Mouse (Mus musculus) gastrocnemius, postnatal 4 days (tissue): ENCODE data around the gene Adamtsl1. TPM values are rescaled to one million over a fixed set of nuclear protein-coding genes. Genes with fewer than 3 reads are reported as not detected.

Experiments used
- DNase-seq, 2 experiments: peaks; one replicate each; pipeline ENCODE4 v3.0.0; 2021 to 2022; ENCODE audit warnings: low spot score in 2 of 2, mixed read lengths in 2 of 2
- total RNA-seq, 2 experiments: library from RNA; stranded (reverse); gene quantifications; 2 replicates each; pipeline ENCODE4 v1.2.3; 2021

Gene Adamtsl1
- total RNA-seq, 2 experiments from 2014 or later, result 25.0 to 26.6 TPM

GRCm38 (mm10) chr4:86309178-86309577 lies 795.2 kb downstream of the Adamtsl1 start:
- no peak for DNase-seq

GRCm38 (mm10) chr4:86310806-86311730 lies 797.1 kb downstream of the Adamtsl1 start:
- no peak for DNase-seq

GRCm38 (mm10) chr4:86312366-86312765 lies 798.4 kb downstream of the Adamtsl1 start:
- no peak for DNase-seq

- no peak for DNase-seq
Measured at GRCm38 (mm10) chr4:86314442-86314841, 800.5 kb downstream of the Adamtsl1 start.

GRCm38 (mm10) chr4:86315122-86315521 lies 801.1 kb downstream of the Adamtsl1 start:
- no peak for DNase-seq

- DNase-seq, result no peak
Measured at GRCm38 (mm10) chr4:86317916-86318542, 804.1 kb downstream of the Adamtsl1 start.

GRCm38 (mm10) chr4:86325411-86325810 lies 811.4 kb downstream of the Adamtsl1 start:
- no peak for DNase-seq

GRCm38 (mm10) chr4:86326003-86326402 lies 812.0 kb downstream of the Adamtsl1 start:
- no peak for DNase-seq

- DNase-seq, result no peak
Measured at GRCm38 (mm10) chr4:86326638-86327037, 812.7 kb downstream of the Adamtsl1 start.

GRCm38 (mm10) chr4:86329481-86329880 lies 815.5 kb downstream of the Adamtsl1 start:
- DNase-seq, result no peak

- DNase-seq, result no peak
Measured at GRCm38 (mm10) chr4:86335861-86336415, 822.0 kb downstream of the Adamtsl1 start.

- no peak for DNase-seq
Measured at GRCm38 (mm10) chr4:86337216-86337765, 823.3 kb downstream of the Adamtsl1 start.

GRCm38 (mm10) chr4:86349341-86349740 lies 835.4 kb downstream of the Adamtsl1 start:
- no peak for DNase-seq

GRCm38 (mm10) chr4:86352121-86352520 lies 838.1 kb downstream of the Adamtsl1 start:
- DNase-seq, result no peak

GRCm38 (mm10) chr4:86353550-86353949 lies 839.6 kb downstream of the Adamtsl1 start:
- no peak for DNase-seq

- DNase-seq, result no peak
Measured at GRCm38 (mm10) chr4:86359398-86359797, 845.4 kb downstream of the Adamtsl1 start.

- DNase-seq, result no peak
Measured at GRCm38 (mm10) chr4:86369055-86369454, 855.1 kb downstream of the Adamtsl1 start.

GRCm38 (mm10) chr4:86373166-86373565 lies 859.2 kb downstream of the Adamtsl1 start:
- no peak for DNase-seq

GRCm38 (mm10) chr4:86383124-86383523 lies 869.2 kb downstream of the Adamtsl1 start:
- DNase-seq, result no peak

GRCm38 (mm10) chr4:86385121-86385520 lies 871.1 kb downstream of the Adamtsl1 start:
- DNase-seq, result no peak

- peak; percentile 24 to 42 for DNase-seq
Measured at GRCm38 (mm10) chr4:86388430-86388829, 874.5 kb downstream of the Adamtsl1 start.

- DNase-seq, result no peak
Measured at GRCm38 (mm10) chr4:86391176-86391575, 877.2 kb downstream of the Adamtsl1 start.
